Mouse (Mus musculus): ENCODE measurements around the gene Ago3. TPM values are rescaled to one million over a fixed set of nuclear protein-coding genes. Genes with fewer than 3 reads are reported as not detected.

The Ago3 gene
- polyA plus RNA-seq (2012; rRNA removed; ENCODE audit: low replicate concordance): 8.4 and 9.4 TPM in 2 replicates

DNA sequence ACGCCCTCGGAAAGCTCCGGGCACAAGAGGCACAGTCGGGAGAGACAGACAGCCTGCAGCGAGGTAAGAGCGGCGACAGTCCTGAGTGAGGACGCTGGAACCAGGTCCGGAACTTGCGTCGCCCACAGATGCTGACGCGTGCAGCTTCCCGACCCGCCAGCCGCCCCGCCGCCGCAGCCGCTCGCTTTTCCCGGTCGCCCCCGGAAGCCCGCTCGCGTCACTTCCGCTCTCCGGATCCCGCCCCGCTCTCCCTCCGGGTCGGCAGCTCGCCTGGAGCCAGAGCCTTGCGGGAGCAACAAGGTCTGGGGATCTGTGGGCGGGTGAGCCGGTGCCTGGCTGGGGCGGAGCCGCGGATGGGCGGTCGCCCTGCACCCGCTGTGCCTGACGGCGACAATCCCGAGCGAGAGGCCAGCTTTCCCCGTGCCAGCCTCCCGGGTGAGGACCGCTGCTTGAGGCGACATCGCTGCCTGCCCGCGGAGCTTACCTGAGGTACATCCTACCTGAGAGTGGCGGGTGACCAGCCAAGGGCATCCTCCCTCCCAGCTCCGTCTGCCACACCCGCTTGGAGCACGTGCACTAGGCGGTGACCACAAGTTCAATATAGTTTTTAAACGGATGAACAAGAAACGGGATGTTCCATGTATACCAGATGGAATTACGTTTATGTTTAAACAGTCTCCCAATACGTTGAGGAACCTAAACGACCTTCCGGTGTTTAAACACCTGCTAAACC, at the start of gene Ago3:
Ago3 (minus strand) TSS at position 210 of the 733 bp plus-strand sequence.

DNA sequence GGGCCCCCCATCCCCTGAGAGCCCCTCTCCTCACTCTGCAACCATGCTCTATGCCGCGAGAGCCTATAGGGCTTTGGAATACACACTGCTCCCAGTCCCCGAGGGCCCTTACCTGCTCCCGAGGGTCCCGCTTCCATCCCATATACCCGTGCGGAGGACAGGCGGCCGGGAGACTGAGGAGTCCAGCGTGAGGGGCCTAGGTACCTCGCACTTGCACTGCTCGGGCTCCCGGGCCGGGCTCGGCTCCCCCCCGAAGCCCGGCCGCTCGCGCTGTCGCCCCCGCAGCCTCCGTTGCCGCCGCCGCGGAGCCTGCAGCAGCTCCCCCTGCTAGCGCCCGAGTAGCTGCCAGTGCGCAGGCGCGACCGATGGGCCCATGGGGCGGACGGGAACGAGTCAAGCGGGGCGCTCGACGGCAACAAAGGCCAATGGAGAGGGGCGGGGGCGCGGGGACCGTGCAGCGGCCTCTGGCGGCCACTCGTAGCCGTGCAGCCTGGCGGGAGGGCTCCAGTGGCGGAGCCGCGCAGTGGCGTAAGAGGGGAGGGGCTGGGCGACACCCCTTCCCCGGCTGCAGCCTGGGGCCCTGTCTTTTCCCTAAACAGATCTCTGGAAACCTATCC, 39.0 kb upstream of the Ago3 start, which contains the start of gene Ago1:
Ago1 (minus strand) TSS at position 299 of the 617 bp plus-strand sequence.

DNA sequence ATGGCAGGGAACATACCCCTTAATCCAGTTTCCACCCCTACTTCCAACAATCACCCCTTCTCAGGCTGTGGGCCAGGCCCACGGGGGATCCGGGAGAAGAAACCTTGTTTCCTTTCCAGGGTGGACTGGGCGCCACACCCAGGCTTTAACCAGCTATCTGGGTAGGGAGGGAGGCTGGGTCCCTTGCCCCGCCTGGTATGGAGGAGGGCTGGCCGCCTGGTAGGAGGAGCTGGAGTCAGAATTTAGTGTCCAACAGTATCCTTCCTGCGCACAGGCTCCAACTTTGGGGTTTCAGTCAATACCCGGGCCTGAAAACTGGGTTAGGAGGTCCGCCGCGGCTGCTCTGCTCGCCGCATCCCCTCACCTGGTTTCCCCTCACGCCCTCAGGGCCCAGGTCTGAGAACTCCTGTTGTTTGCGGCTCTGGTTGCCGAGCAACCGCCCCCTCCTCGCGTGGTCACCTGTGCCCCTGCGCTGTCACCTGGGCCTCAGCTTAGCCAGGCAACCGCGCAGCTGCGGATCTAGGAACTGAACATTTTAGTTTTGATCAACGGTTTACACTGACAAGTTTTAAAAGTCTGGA, 104.0 kb downstream of the Ago3 start, which contains the start of gene Tekt2:
Tekt2 (minus strand) TSS at position 408 of the 581 bp plus-strand sequence.

DNA sequence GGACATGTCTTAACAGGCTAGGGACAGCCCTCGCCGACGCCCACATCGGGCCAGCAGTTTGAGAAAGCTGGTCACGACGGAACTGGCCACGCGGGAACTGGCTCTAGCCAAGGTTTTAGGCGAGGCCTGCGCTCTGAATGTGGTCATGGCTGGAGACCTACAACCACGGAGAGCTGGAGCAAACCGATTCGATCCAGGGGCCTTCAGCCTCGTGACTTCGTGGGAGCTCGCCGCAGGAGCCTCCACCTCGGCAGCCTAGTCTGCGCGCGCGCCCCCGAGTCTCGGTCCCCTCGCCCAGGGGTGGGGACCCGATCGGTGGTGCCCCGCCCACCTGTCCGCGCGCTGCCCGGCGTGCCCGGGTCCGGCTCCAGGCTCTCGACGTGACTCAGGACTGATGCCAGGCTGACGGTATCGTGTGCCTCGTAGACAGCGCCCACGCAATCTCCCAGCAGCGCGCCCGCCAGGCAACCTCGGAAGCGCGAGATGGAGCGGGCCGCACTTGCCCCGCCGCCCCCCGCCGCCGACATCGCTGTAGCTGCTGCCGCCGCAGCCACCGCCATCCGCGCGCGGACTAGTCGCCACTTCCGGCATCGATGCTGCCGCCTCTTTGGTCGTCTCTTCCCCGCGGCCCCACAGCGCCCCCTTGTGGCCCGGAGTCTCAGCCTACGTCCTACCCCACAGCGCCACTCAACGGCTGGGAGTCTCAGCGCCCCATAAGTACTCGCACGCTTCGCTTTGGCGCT, 108.1 kb downstream of the Ago3 start, which contains the start of gene Adprhl2:
Adprhl2 (minus strand) TSS at position 593 of the 743 bp plus-strand sequence.

DNA sequence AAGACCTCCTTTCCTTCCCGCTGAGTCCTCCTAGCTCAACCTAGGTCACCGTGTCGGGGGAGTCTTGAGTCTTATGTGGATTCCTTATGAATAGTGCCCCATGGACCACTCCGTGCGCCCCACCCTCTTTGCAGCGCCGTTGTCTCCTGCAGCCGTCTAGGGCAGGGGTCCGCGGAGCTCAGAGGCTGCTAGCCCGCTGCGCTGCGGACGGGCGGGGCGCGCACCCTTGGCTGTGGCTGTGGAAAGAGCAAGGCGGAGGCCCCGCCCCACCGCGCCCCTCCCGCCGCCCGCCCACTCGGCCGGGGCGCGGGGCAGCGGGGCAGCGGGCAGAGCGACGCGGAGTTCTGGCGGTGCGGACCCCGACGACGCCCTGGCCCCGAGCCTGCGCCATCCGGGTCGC, 142.9 kb downstream of the Ago3 start, which contains the start of gene Col8a2:
Col8a2 (plus strand) TSS at position 302 of the 400 bp plus-strand sequence.

Other genes starting within 250 kb of the Ago3 start
- gene Thrap3, start 226.8 kb downstream of the Ago3 start, polyA plus RNA-seq (2012; rRNA removed; ENCODE audit: low replicate concordance): 15.3 and 21.8 TPM in 2 replicates
- gene Map7d1, start 173.2 kb downstream of the Ago3 start, polyA plus RNA-seq (2012; rRNA removed; ENCODE audit: low replicate concordance): 47.9 and 76.3 TPM in 2 replicates
- 10.5 and 15.4 TPM in 2 replicates for gene Trappc3, start 167.2 kb downstream of the Ago3 start, polyA plus RNA-seq (2012; rRNA removed; ENCODE audit: low replicate concordance)
- gene Col8a2, start 142.8 kb downstream of the Ago3 start, polyA plus RNA-seq (2012; rRNA removed; ENCODE audit: low replicate concordance): 1.1 and 1.5 TPM in 2 replicates
- gene Adprhl2, start 107.9 kb downstream of the Ago3 start, polyA plus RNA-seq (2012; rRNA removed; ENCODE audit: low replicate concordance): 25.0 and 36.7 TPM in 2 replicates
- 0.39 and 0.57 TPM in 2 replicates for gene Tekt2, start 103.9 kb downstream of the Ago3 start, polyA plus RNA-seq (2012; rRNA removed; ENCODE audit: low replicate concordance)
- 4.1 and 10.2 TPM in 2 replicates for gene Ago1, start 39.0 kb upstream of the Ago3 start, polyA plus RNA-seq (2012; rRNA removed; ENCODE audit: low replicate concordance)
- gene Ago4, start 103.9 kb upstream of the Ago3 start, polyA plus RNA-seq (2012; rRNA removed; ENCODE audit: low replicate concordance): 0.34 TPM in 2 replicates
- 0.19 and 0.32 TPM in 2 replicates for gene Clspn, start 127.4 kb upstream of the Ago3 start, polyA plus RNA-seq (2012; rRNA removed; ENCODE audit: low replicate concordance)
- gene 5730409E04Rik, start 180.3 kb upstream of the Ago3 start, polyA plus RNA-seq (2012; rRNA removed; ENCODE audit: low replicate concordance): 3.1 and 3.6 TPM in 2 replicates
- gene Psmb2, start 248.1 kb upstream of the Ago3 start, polyA plus RNA-seq (2012; rRNA removed; ENCODE audit: low replicate concordance): 129 TPM in 2 replicates

All from duodenum, adult 2 months (tissue).